Mouse (Mus musculus) heart, embryonic 13.5 days (tissue): ENCODE results near the gene Ccdc190. TPM values are rescaled to one million over a fixed set of nuclear protein-coding genes. Genes with fewer than 3 reads are reported as not detected.
A peak's percentile ranks its signal among the peaks of the same experiment; 100 is the strongest.

Experiments used
- ATAC-seq: fragments of 200-750 bp; cut with Nextera tagmentation; 2 replicates; pipeline ENCODE4 v1.8.0; 2017; ENCODE audit warnings: moderate TSS enrichment; ENCODE audit not compliant: insufficient number of reproducible peaks, low FRiP score, low TSS enrichment; ENCODE audit errors: extremely low read depth
- H3K27ac ChIP-seq: fragments of 300-500 bp; sonication (generic); replicated peaks from 2 replicates; pipeline ENCODE4 v1.5.1; 2015; ENCODE audit warnings: moderate library complexity, mild to moderate bottlenecking, inconsistent platforms
- H3K27me3 ChIP-seq: fragments of 300-500 bp; sonication (generic); replicated peaks from 2 replicates; pipeline ENCODE4 v1.6.1; 2015; ENCODE audit warnings: mild to moderate bottlenecking, inconsistent platforms
- H3K36me3 ChIP-seq: fragments of 300-500 bp; sonication (generic); 2 replicates; pipeline ENCODE4 v1.6.1; 2015; ENCODE audit warnings: mild to moderate bottlenecking, inconsistent platforms
- H3K4me1 ChIP-seq: fragments of 300-500 bp; sonication (generic); 2 replicates; pipeline ENCODE4 v1.6.1; 2015; ENCODE audit warnings: inconsistent platforms
- H3K4me2 ChIP-seq: fragments of 300-500 bp; sonication (generic); 2 replicates; pipeline ENCODE4 v1.6.1; 2015; ENCODE audit warnings: inconsistent platforms, mild to moderate bottlenecking, moderate library complexity
- H3K4me3 ChIP-seq: fragments of 300-500 bp; sonication (generic); 2 replicates; pipeline ENCODE4 v1.5.1; 2015; ENCODE audit warnings: moderate library complexity, mild to moderate bottlenecking, inconsistent platforms
- H3K9ac ChIP-seq: fragments of 300-500 bp; sonication (generic); 2 replicates; pipeline ENCODE4 v1.6.1; 2015; ENCODE audit warnings: inconsistent platforms, mild to moderate bottlenecking, moderate library complexity
- H3K9me3 ChIP-seq: fragments of 300-500 bp; sonication (generic); 2 replicates; pipeline ENCODE4 v1.6.1; 2016; ENCODE audit warnings: inconsistent platforms
- WGBS: fragments of 180-500 bp; shearing (Covaris S2); methylation state at CpG from one replicate; pipeline ENCODE4 v1.1.7; 2015; ENCODE audit warnings: mixed read lengths; 5-methylcytosine and 5-hydroxymethylcytosine counted together
- polyA plus RNA-seq: library from polyadenylated mRNA; unstranded; fragments of >200 nt; fragmentation: Nextera tagmentation; extraction: Ambion mirVana; gene quantifications from 2 replicates; pipeline ENCODE4 v1.2.1, GENCODE M21; 2015

The Ccdc190 gene
- polyA plus RNA-seq, 1 experiment from 2014 or later = not detected

- H3K9me3 ChIP-seq = no peaks in the 10 kb centered on the region
- no peak overlapping the region for H3K27ac ChIP-seq
- peak overlapping the region; percentile 40 for H3K4me3 ChIP-seq
- no peaks in the 10 kb centered on the region for H3K36me3 ChIP-seq
- WGBS = 39% methylated on average over 16 of the region's 16 CpGs
- peak overlapping the region; percentile 64; the same call in 1 of the 2 replicates for H3K9ac ChIP-seq
- H3K27me3 ChIP-seq = no peaks in the 10 kb centered on the region; the same call in 1 of the 2 replicates
- ATAC-seq = no peak
- H3K4me1 ChIP-seq = peaks cover 6% of the 10 kb centered on the region; the same call in 1 of the 2 replicates
- H3K4me2 ChIP-seq = peak overlapping the region; percentile 65
Observed at GRCm38 (mm10) chr1:169934005-169934725, 5.7 kb downstream of the Ccdc190 start.

DNA sequence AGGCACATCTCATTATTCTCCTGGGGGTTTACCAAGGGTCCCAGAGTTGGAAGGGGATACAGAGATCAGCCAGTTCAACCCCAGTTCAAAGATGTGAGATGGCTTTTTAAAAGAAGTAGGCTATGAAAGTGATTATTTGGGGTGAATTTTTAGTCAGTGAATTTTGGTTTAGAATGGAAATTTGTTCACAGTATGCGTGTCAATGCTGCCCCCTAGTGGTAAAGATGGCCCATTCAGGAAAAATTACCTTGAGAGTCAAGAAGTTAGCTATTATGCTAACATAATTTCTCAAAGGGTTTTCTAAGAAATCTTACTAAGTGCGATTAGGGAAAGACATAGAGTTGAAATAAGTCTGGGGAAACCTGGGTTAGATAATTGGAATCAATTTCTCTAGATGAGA lies 10.9 kb downstream of the Ccdc190 start:
- Histone ChIP-seq H3K4me1 (no peaks in the 10 kb centered on the region), H3K9me3 (no peaks in the 10 kb centered on the region), H3K27me3 (no peaks in the 10 kb centered on the region), H3K4me2 (no peak overlapping the region), H3K4me3 (no peak overlapping the region), H3K36me3 (no peaks in the 10 kb centered on the region), H3K27ac (no peak overlapping the region), H3K9ac (no peak overlapping the region)
- no peak for ATAC-seq
- WGBS = 6% methylated on average over 2 of the region's 2 CpGs

DNA sequence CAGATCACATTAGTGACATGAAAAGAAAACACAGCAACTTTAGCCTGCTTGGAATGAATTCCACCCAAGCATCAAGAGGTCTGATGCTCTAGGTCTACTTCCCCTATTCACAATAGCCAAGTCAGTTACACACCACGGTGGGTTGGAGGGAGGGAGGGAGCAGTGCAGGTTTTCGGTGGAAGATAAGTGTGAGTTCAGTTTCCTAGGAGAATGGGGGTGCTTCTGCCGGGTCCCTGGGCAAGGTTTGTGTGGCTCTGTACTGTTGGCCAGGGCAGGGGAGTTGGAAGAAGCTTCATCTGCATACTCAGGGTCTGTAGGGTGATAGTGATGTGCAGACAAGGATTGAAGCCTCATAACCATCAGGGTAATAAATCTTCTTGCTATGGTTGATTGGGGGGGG lies 17.6 kb downstream of the Ccdc190 start:
- Histone ChIP-seq H3K9me3 (no peaks in the 10 kb centered on the region), H3K36me3 (peaks cover 5% of the 10 kb centered on the region), H3K4me2 (no peak overlapping the region), H3K4me1 (peaks cover 8% of the 10 kb centered on the region), H3K9ac (no peak overlapping the region), H3K27ac (no peak overlapping the region), H3K4me3 (no peak overlapping the region), H3K27me3 (no peaks in the 10 kb centered on the region)
- ATAC-seq = no peak
- WGBS = 67% methylated on average over 3 of the region's 3 CpGs

DNA sequence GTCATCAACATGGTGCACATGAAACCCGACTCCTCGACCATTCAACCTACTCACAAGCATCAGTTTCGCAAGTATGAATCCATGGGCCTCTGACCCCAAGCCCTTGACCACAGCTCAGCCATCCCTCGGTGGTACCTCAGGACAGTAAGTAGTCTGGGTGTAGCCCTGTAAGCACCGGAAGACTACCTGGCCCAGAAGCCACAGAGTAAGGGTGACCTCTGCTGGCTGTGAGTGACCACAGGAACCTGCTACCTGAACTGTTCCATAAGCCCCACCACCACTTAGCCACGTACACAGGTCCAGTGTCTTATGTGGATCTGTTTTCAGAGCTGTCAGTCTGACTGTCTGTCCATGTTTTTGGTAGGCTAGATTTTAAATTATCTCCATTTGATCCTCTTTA lies 19.2 kb downstream of the Ccdc190 start:
- WGBS = 75% methylated on average over 6 of the region's 6 CpGs
- ATAC-seq = no peak

DNA sequence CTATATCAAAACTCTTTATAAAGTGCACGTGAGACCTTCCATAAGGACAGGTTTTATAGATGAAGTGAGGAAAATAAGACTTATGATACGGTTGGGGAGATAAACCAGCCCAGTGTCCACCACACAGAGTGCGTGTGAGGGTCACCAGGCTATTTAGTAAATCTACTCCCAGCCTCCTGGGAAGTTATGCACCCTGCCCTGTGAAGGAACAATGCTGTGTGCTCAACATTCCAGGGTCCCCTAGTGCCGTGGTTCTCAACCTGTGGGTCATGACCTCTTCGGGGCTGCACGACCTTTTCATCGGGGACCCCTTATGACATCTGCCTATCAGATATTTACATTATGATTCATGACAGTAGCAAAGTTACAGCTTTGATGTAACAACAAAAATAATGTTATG lies 19.8 kb downstream of the Ccdc190 start:
- H3K4me3 ChIP-seq = no peak overlapping the region
- WGBS = 64% methylated on average over 7 of the region's 7 CpGs
- no peaks in the 10 kb centered on the region for H3K27me3 ChIP-seq
- no peak overlapping the region for H3K4me2 ChIP-seq
- ATAC-seq = no peak
- H3K9me3 ChIP-seq = no peaks in the 10 kb centered on the region
- H3K27ac ChIP-seq = no peak overlapping the region
- H3K4me1 ChIP-seq = peaks cover 8% of the 10 kb centered on the region
- no peak overlapping the region for H3K9ac ChIP-seq
- H3K36me3 ChIP-seq = peaks cover 26% of the 10 kb centered on the region

More for the DNA sequence above, 19.2 kb downstream of the Ccdc190 start:
- no peak overlapping the region for H3K27ac ChIP-seq
- H3K9ac ChIP-seq = no peak overlapping the region
- H3K4me3 ChIP-seq = no peak overlapping the region
- H3K9me3 ChIP-seq = no peaks in the 10 kb centered on the region
- peaks cover 19% of the 10 kb centered on the region for H3K36me3 ChIP-seq
- no peaks in the 10 kb centered on the region for H3K27me3 ChIP-seq
- no peak overlapping the region for H3K4me2 ChIP-seq
- H3K4me1 ChIP-seq = peaks cover 8% of the 10 kb centered on the region

- ATAC-seq = no peak
- Histone ChIP-seq H3K4me2 (no peak overlapping the region), H3K36me3 (peaks cover 32% of the 10 kb centered on the region), H3K9me3 (no peaks in the 10 kb centered on the region), H3K4me3 (no peak overlapping the region), H3K4me1 (peaks cover 8% of the 10 kb centered on the region), H3K9ac (no peak overlapping the region), H3K27ac (no peak overlapping the region), H3K27me3 (no peaks in the 10 kb centered on the region)
- 76% methylated on average over 7 of the region's 7 CpGs for WGBS
Observed at GRCm38 (mm10) chr1:169948866-169949265, 20.4 kb downstream of the Ccdc190 start.

DNA sequence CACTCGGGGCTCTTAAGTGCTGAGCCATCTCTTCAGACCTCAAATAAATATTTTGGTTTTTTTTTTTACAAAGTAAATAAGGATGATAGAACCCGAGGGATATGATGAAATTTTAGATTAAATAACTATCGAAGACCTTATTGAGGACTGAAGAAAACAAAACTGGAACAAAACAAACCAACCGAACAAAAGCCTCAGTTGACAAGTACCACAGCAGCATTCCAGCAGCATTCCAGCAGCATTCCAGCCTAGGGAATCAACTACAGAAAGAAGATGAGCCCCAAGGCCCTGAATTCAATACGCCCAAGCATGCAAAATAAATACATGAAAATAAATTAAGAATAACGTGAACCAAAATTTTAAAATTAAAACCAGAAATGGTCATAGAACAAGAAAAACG lies 21.5 kb downstream of the Ccdc190 start:
- Histone ChIP-seq H3K4me3 (no peak overlapping the region), H3K4me1 (peaks cover 8% of the 10 kb centered on the region), H3K27ac (peak overlapping the region; percentile 42; the same call in 1 of the 2 replicates), H3K9ac (no peak overlapping the region), H3K4me2 (peak overlapping the region; percentile 37; the same call in 1 of the 2 replicates), H3K36me3 (peaks cover 42% of the 10 kb centered on the region), H3K27me3 (no peaks in the 10 kb centered on the region), H3K9me3 (no peaks in the 10 kb centered on the region)
- WGBS = 39% methylated on average over 7 of the region's 7 CpGs
- ATAC-seq = no peak

DNA sequence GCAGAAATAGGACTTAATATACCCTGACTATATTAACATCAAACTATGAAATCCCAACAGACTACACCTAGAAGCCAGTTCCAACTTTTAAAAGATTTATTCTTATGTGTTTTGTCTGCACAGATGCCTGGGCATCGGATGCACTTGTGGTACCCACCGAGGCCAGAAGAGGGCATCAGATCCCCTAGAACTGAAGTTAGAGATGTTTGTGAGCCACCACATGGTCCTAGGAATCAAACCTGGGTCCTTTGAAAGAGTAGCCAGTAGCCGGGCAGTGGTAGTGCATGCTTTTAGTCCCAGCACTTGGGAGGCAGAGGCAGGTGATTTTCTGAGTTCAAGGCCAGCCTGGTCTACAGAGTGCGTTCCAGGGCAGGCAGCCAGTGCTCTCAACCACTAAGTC lies 22.2 kb downstream of the Ccdc190 start:
- Histone ChIP-seq H3K4me3 (no peak overlapping the region), H3K9ac (no peak overlapping the region), H3K27me3 (no peaks in the 10 kb centered on the region), H3K4me2 (no peak overlapping the region), H3K36me3 (peaks cover 48% of the 10 kb centered on the region), H3K9me3 (no peaks in the 10 kb centered on the region), H3K4me1 (peaks cover 8% of the 10 kb centered on the region), H3K27ac (no peak overlapping the region)
- ATAC-seq = no peak
- WGBS = 85% methylated on average over 4 of the region's 4 CpGs

- no peak overlapping the region for H3K9ac ChIP-seq
Observed at GRCm38 (mm10) chr1:169951561-169951960, 23.1 kb downstream of the Ccdc190 start.

GRCm38 (mm10) chr1:169952636-169953035 lies 24.2 kb downstream of the Ccdc190 start:
- peaks cover 67% of the 10 kb centered on the region for H3K36me3 ChIP-seq
- peaks cover 8% of the 10 kb centered on the region for H3K4me1 ChIP-seq
- H3K9me3 ChIP-seq = no peaks in the 10 kb centered on the region
- ATAC-seq = no peak
- no peak overlapping the region for H3K4me2 ChIP-seq
- H3K27ac ChIP-seq = no peak overlapping the region
- H3K9ac ChIP-seq = no peak overlapping the region
- no peaks in the 10 kb centered on the region for H3K27me3 ChIP-seq
- WGBS = 90% methylated on average over 10 of the region's 10 CpGs
- H3K4me3 ChIP-seq = no peak overlapping the region

More at GRCm38 (mm10) chr1:169951561-169951960, 23.1 kb downstream of the Ccdc190 start:
- Histone ChIP-seq H3K27me3 (no peaks in the 10 kb centered on the region), H3K4me1 (peaks cover 8% of the 10 kb centered on the region), H3K4me2 (no peak overlapping the region), H3K9me3 (no peaks in the 10 kb centered on the region), H3K4me3 (no peak overlapping the region), H3K27ac (no peak overlapping the region), H3K36me3 (peaks cover 58% of the 10 kb centered on the region)
- ATAC-seq = no peak
- WGBS = 89% methylated on average over 6 of the region's 6 CpGs

GRCm38 (mm10) chr1:169953106-169953505 lies 24.7 kb downstream of the Ccdc190 start:
- Histone ChIP-seq H3K36me3 (peaks cover 72% of the 10 kb centered on the region), H3K9me3 (no peaks in the 10 kb centered on the region), H3K27ac (no peak overlapping the region), H3K9ac (no peak overlapping the region), H3K4me2 (no peak overlapping the region), H3K4me1 (peaks cover 8% of the 10 kb centered on the region), H3K4me3 (no peak overlapping the region), H3K27me3 (no peaks in the 10 kb centered on the region)
- 93% methylated on average over 10 of the region's 10 CpGs for WGBS
- no peak for ATAC-seq
